Comparison of ENCODE assay signal across 14 mouse cellular contexts in genomic region chr16:44553861-44554260, GRCm38 (mm10). TPM values are rescaled to one million over a fixed set of nuclear protein-coding genes. Genes with fewer than 3 reads are reported as not detected.
DNase-seq lines count a peak whose midpoint lies in the region; ATAC-seq and TF ChIP-seq lines count a peak whose summit lies in the region.
"Had no signal": no experiment of that assay in that cellular context is flagged by ENCODE, and none has a peak within 500 bp of the region (broad histone marks: within the 10 kb centered on the region; RNA-seq: fewer than 3 reads in every experiment).

No protein-coding gene starts in this region.

- H3K4me3 ChIP-seq in forebrain, embryonic 13.5 days: no peak overlapping the region; the same call in 1 of the 2 replicates
- H3K4me3 ChIP-seq in forebrain, postnatal 0 days (ENCODE audit: low read depth, low read length): no peak overlapping the region
- H3K4me3 ChIP-seq in ES-E14 (ENCODE audit: insufficient read depth in 1 of 2, low read depth in 1 of 2, low read length in 2 of 2, poor library complexity in 1 of 2, severe bottlenecking in 1 of 2): no peak overlapping the region
- no peak overlapping the region for H3K4me3 ChIP-seq in forebrain, embryonic 15.5 days
- H3K4me3 ChIP-seq in midbrain, embryonic 11.5 days (ENCODE audit: low read depth, low read length): peak overlapping the region; percentile 28
- H3K4me3 ChIP-seq: liver, embryonic 12.5 days had no signal

- H3K27me3 ChIP-seq in forebrain, embryonic 13.5 days: no peaks in the 10 kb centered on the region
- no peaks in the 10 kb centered on the region for H3K27me3 ChIP-seq in forebrain, postnatal 0 days (ENCODE audit: insufficient read depth, low read length)
- no peaks in the 10 kb centered on the region for H3K27me3 ChIP-seq in forebrain, embryonic 15.5 days
- no peaks in the 10 kb centered on the region for H3K27me3 ChIP-seq in midbrain, embryonic 11.5 days (ENCODE audit: control insufficient read depth, insufficient read depth, low read length)

- in situ Hi-C loops in ES-E14 (cut with MboI; ENCODE audit: low sequenced_read_pairs in 2 of 2, unreplicated experiment in 2 of 2): no loop called here

- 57% methylated on average over 8 of the region's 8 CpGs for WGBS in forebrain, embryonic 13.5 days
- 52% methylated on average over 8 of the region's 8 CpGs for WGBS in forebrain, postnatal 0 days
- WGBS in forebrain, embryonic 15.5 days: 47% methylated on average over 8 of the region's 8 CpGs
- 64% methylated on average over 8 of the region's 8 CpGs for WGBS in midbrain, embryonic 11.5 days

- ATAC-seq in forebrain, embryonic 13.5 days: no peak
- no peak for ATAC-seq in forebrain, postnatal 0 days
- ATAC-seq in forebrain, embryonic 15.5 days (replicated peaks): no peak
- no peak for ATAC-seq in midbrain, embryonic 11.5 days (ENCODE audit: low FRiP score)
- ATAC-seq: CD4-positive, CD25-positive, alpha-beta regulatory T cell, adult 4 months; inflammation-experienced regulatory T-cells, adult 6 months; liver, embryonic 12.5 days had no signal

- peak overlapping the region; percentile 53 for H3K4me2 ChIP-seq in forebrain, embryonic 13.5 days
- H3K4me2 ChIP-seq in forebrain, postnatal 0 days (ENCODE audit: low read depth): no peak overlapping the region
- peak overlapping the region; percentile 22; the same call in 1 of the 2 replicates for H3K4me2 ChIP-seq in forebrain, embryonic 15.5 days (replicated peaks)
- peak overlapping the region; percentile 60 for H3K4me2 ChIP-seq in midbrain, embryonic 11.5 days
- H3K4me2 ChIP-seq: heart, embryonic 11.5 days; liver, embryonic 12.5 days had no signal

- peaks cover 80% of the 10 kb centered on the region for H3K4me1 ChIP-seq in forebrain, embryonic 13.5 days
- peaks cover 17% of the 10 kb centered on the region for H3K4me1 ChIP-seq in forebrain, postnatal 0 days (ENCODE audit: insufficient read depth)
- H3K4me1 ChIP-seq in ES-E14 (ENCODE audit: control insufficient read depth in 2 of 2, insufficient read depth in 2 of 2, low read length in 2 of 2, poor library complexity in 1 of 2): peaks cover 3 to 8% of the 10 kb centered on the region in 2 experiments; a peak in 2 of 4 replicates
- H3K4me1 ChIP-seq in forebrain, embryonic 15.5 days: peaks cover 74% of the 10 kb centered on the region
- peaks cover 60% of the 10 kb centered on the region for H3K4me1 ChIP-seq in midbrain, embryonic 11.5 days (ENCODE audit: control insufficient read depth, insufficient read depth, low read length)
- H3K4me1 ChIP-seq: liver, embryonic 12.5 days had no signal

- no peaks in the 10 kb centered on the region for H3K9me3 ChIP-seq in forebrain, embryonic 13.5 days (replicated peaks)
- no peaks in the 10 kb centered on the region for H3K9me3 ChIP-seq in forebrain, postnatal 0 days (ENCODE audit: low read length)
- no peaks in the 10 kb centered on the region for H3K9me3 ChIP-seq in ES-E14 (ENCODE audit: control insufficient read depth, insufficient read depth, low read depth, low read length)
- no peaks in the 10 kb centered on the region for H3K9me3 ChIP-seq in forebrain, embryonic 15.5 days
- no peaks in the 10 kb centered on the region for H3K9me3 ChIP-seq in midbrain, embryonic 11.5 days (ENCODE audit: control insufficient read depth, low read length)
- H3K9me3 ChIP-seq: liver, embryonic 12.5 days had no signal

- TF ChIP-seq CTCF in forebrain, postnatal 0 days (IDR thresholded peaks at IDR 0.05; ENCODE audit: low read depth): no peak

- H3K36me3 ChIP-seq in forebrain, embryonic 13.5 days (ENCODE audit: poor library complexity, severe bottlenecking): peaks cover 7% of the 10 kb centered on the region
- no peaks in the 10 kb centered on the region for H3K36me3 ChIP-seq in forebrain, postnatal 0 days (ENCODE audit: insufficient read depth)
- H3K36me3 ChIP-seq in ES-E14 (ENCODE audit: control insufficient read depth, insufficient read depth, low read length, poor library complexity, severe bottlenecking): no peaks in the 10 kb centered on the region
- no peaks in the 10 kb centered on the region for H3K36me3 ChIP-seq in forebrain, embryonic 15.5 days
- H3K36me3 ChIP-seq in midbrain, embryonic 11.5 days (ENCODE audit: control insufficient read depth, insufficient read depth, low read length): peaks cover 7% of the 10 kb centered on the region
- H3K36me3 ChIP-seq: liver, embryonic 12.5 days had no signal

- H3K9ac ChIP-seq in forebrain, embryonic 13.5 days: 0 out of 2 replicates have a peak overlapping the region, but pooled peaks have one; percentile 31
- no peak overlapping the region for H3K9ac ChIP-seq in forebrain, postnatal 0 days
- H3K9ac ChIP-seq in ES-E14 (ENCODE audit: insufficient read depth, low read depth, low read length, poor library complexity, severe bottlenecking): no peak overlapping the region
- no peak overlapping the region for H3K9ac ChIP-seq in forebrain, embryonic 15.5 days (replicated peaks)
- H3K9ac ChIP-seq in midbrain, embryonic 11.5 days (ENCODE audit: low read length): peak overlapping the region; percentile 43
- H3K9ac ChIP-seq: liver, embryonic 12.5 days had no signal

- H3K27ac ChIP-seq in forebrain, embryonic 13.5 days: peak overlapping the region; percentile 2; the same call in 1 of the 2 replicates
- H3K27ac ChIP-seq in forebrain, postnatal 0 days (ENCODE audit: low read depth, low read length): no peak overlapping the region
- H3K27ac ChIP-seq in ES-E14 (ENCODE audit: insufficient read depth, low read depth, low read length, poor library complexity, severe bottlenecking): no peak overlapping the region
- H3K27ac ChIP-seq in forebrain, embryonic 15.5 days (replicated peaks): no peak overlapping the region
- H3K27ac ChIP-seq in midbrain, embryonic 11.5 days (ENCODE audit: low read depth, low read length): no peak overlapping the region
- H3K27ac ChIP-seq: liver, embryonic 12.5 days had no signal

- no peak for DNase-seq in forebrain, postnatal 0 days
- no peak for DNase-seq in ES-E14 (ENCODE audit: low read depth, low spot score)
- DNase-seq in midbrain, embryonic 11.5 days (ENCODE audit: low spot score, missing footprints): no peak
- no peak for DNase-seq in gastrocnemius, postnatal 25 days
- DNase-seq in thymus, postnatal 0 days (ENCODE audit: low spot score): no peak
- DNase-seq: kidney, postnatal 14 days; layer of hippocampus, postnatal 36 days; thymus, postnatal 36 days had no signal

TF ChIP-seq in ES-E14, 5 proteins besides CTCF, POLR2A, EP300 and RAD21:
- TF ChIP-seq MAFK (IDR thresholded peaks at IDR 0.05; ENCODE audit: insufficient read depth, low read depth, low read length) (peak; percentile 82), ZNF384 (IDR thresholded peaks at IDR 0.05; ENCODE audit: low read depth, low read length) (no peak)
TF ChIP-seq in ES-E14: peak in this region for 1.

RNA-seq across cellular contexts. Expression of gene Boc, which starts 4.8 kb away (rescaled TPM):
- 20.6 and 21.2 TPM in 2 replicates for polyA plus RNA-seq in forebrain, embryonic 13.5 days (2015; fragmentation: Nextera tagmentation; extraction: Ambion mirVana)
- 12.3 TPM in 2 replicates for total RNA-seq in forebrain, postnatal 0 days (2014; rRNA removed)
- polyA plus RNA-seq in forebrain, postnatal 0 days (2015; fragmentation: Nextera tagmentation; extraction: Ambion mirVana): 2.8 and 3.5 TPM in 2 replicates
- total RNA-seq in ES-E14 (2012; rRNA removed): 5.4 TPM in 2 replicates
- polyA plus RNA-seq in forebrain, embryonic 15.5 days (2015; fragmentation: Nextera tagmentation; extraction: Ambion mirVana): 15.3 and 16.9 TPM in 2 replicates
- 37.8 and 44.7 TPM in 2 replicates for polyA plus RNA-seq in midbrain, embryonic 11.5 days (2014; fragmentation: Nextera tagmentation; extraction: Ambion mirVana)
- total RNA-seq in gastrocnemius, postnatal 25 days (2021): 1 to 10 TPM; 4.0 to 5.7 TPM
- 4.4 and 4.5 TPM in 2 replicates for polyA plus RNA-seq in thymus, postnatal 0 days (2015; fragmentation: Nextera tagmentation; extraction: Ambion mirVana)

Comparison
In these comparisons a context has a peak if more than half of its experiments do, and no peak if none do; other contexts are left out.
1. H3K9ac ChIP-seq: peak in forebrain, embryonic 13.5 days (single experiment) and midbrain, embryonic 11.5 days (single experiment); none in forebrain, postnatal 0 days (single experiment), ES-E14 (single experiment) and forebrain, embryonic 15.5 days (single experiment).